Mouse (Mus musculus) 416B (cell line): ENCODE measurements around the gene Akr1c19.

ENCODE experiments used
- DNase-seq: peaks from one replicate; pipeline ENCODE4 v3.0.0; 2011; ENCODE audit warnings: low read depth

Akr1c19 gene

DNA sequence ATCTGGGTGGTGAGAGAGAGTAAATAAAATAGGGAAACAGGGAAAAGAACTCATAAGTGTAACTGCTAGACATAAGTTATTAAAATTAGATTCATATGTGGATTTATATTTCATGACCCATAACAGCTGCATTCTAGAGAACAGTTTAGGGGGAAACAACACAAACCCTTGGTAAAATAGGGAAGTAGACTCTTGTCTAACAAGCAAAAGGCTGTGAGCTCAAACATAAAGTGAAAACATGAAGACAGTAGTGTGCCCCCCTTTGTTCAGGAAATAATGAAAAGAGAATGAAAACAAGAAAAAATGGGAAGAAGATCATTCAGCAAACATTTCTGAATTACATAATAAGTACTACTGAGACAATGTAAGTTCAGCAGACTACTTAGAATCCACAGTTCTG is 42.4 kb downstream of the Akr1c19 start:
- DNase-seq, result no peak

DNA sequence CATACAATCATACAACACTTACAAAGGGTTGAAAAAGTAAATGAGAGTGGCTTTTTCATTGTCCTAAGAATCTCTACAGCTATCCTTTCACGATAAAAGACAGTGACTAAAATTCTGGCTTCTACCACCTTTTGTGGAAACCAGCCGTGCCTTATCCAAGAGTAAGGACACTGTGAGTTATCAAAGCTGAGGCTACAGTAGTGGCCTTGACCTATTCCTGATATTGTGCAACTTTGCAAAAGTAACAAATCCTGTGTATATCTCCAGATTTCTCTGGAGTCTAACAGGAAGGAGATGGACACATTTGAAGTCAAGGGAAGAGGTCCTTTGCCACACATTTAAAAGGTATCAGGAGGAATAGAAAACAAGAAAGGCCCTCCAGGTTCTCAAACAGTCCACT is 49.0 kb downstream of the Akr1c19 start:
- no peak for DNase-seq

GRCm38 (mm10) chr13:4279284-4279683 is 50.8 kb downstream of the Akr1c19 start, which contains the start of gene Akr1c12:
Gene Akr1c12, minus strand, starts transcription at chr13:4279433.
- peak; percentile 64 for DNase-seq

- peak; percentile 62 for DNase-seq
Observed at GRCm38 (mm10) chr13:4281471-4282412, 53.2 kb downstream of the Akr1c19 start.

DNA sequence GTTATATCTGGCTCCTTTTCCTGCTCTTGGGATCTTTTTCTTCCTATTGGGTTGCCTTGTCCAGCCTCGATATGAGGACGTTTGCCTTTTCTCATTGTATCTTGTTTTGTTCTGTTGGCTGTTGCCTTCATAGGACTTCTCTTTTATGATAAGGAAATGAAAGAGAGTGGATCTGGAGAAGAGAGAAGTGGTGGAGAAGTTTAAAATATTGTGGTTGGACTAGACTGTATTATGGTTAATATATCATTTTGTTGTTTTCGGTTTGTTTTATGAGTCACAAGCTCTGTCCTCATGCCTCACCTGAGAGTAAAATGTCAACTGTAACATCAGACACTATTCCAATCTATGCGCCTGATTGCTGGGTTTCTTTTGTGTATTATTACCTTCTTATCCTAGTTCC is 68.5 kb downstream of the Akr1c19 start:
- no peak for DNase-seq
